Mouse (Mus musculus) liver, embryonic 14.5 days (tissue): Measurements from ENCODE around the gene Crybb1. TPM values are rescaled to one million over a fixed set of nuclear protein-coding genes. Genes with fewer than 3 reads are reported as not detected.
A peak's percentile ranks its signal among the peaks of the same experiment; 100 is the strongest.

Source experiments
- ATAC-seq: fragments of 200-750 bp; cut with Nextera tagmentation; 2 replicates; pipeline ENCODE4 v1.8.0; 2017; ENCODE audit warnings: moderate number of reproducible peaks, mild to moderate bottlenecking, moderate library complexity; ENCODE audit not compliant: insufficient read depth
- DNase-seq, 3 experiments: peaks; one replicate each; pipeline ENCODE4 v3.0.0-alpha.2; 2012 to 2013; ENCODE audit warnings: low read depth in 3 of 3, low spot score in 3 of 3
- H3K27ac ChIP-seq: fragments of 300-500 bp; sonication (generic); 2 replicates; pipeline ENCODE4 v1.5.1; 2014; ENCODE audit warnings: moderate library complexity, mild to moderate bottlenecking, control low read depth, inconsistent platforms
- H3K27me3 ChIP-seq: fragments of 300-500 bp; sonication (generic); 2 replicates; pipeline ENCODE4 v1.6.1; 2014; ENCODE audit warnings: mild to moderate bottlenecking, low read length, moderate library complexity; ENCODE audit not compliant: control insufficient read depth, insufficient read depth
- H3K36me3 ChIP-seq: fragments of 300-500 bp; sonication (generic); replicated peaks from 2 replicates; pipeline ENCODE4 v1.6.1; 2014; ENCODE audit warnings: low read depth; ENCODE audit not compliant: control insufficient read depth, insufficient read depth
- H3K4me1 ChIP-seq, 2 experiments: fragments of 200-500 bp in 1 of 2; fragments of 300-500 bp in 1 of 2; sonication (generic) in 1 of 2; replicated peaks; 2 replicates each; pipeline ENCODE4 v1.6.1; 2012 to 2014; ENCODE audit warnings: antibody characterized with exemption in 1 of 2, inconsistent platforms in 1 of 2, low read length in 1 of 2; ENCODE audit not compliant: control insufficient read depth in 2 of 2, insufficient read depth in 2 of 2
- H3K4me2 ChIP-seq: fragments of 300-500 bp; sonication (generic); 2 replicates; pipeline ENCODE4 v1.6.1; 2014; ENCODE audit warnings: low read depth, mild to moderate bottlenecking, control low read depth, moderate library complexity
- H3K4me3 ChIP-seq, 2 experiments: fragments of 200-500 bp in 1 of 2; fragments of 300-500 bp in 1 of 2; sonication (generic) in 1 of 2; 2 replicates each; pipeline ENCODE4 v1.5.1; 2012 to 2014; ENCODE audit warnings: low read depth in 2 of 2, low read length in 2 of 2, mild to moderate bottlenecking in 2 of 2, control low read depth in 1 of 2, inconsistent platforms in 1 of 2, moderate library complexity in 1 of 2; ENCODE audit not compliant: insufficient read depth in 1 of 2
- H3K9ac ChIP-seq: fragments of 300-500 bp; sonication (generic); replicated peaks from 2 replicates; pipeline ENCODE4 v1.6.1; 2014; ENCODE audit warnings: mild to moderate bottlenecking, control low read depth, moderate library complexity
- H3K9me3 ChIP-seq: fragments of 300-500 bp; sonication (generic); 2 replicates; pipeline ENCODE4 v1.6.1; 2016; ENCODE audit warnings: low read length, mixed read lengths; ENCODE audit not compliant: control insufficient read depth
- CTCF ChIP-seq: IDR thresholded peaks from 2 replicates; pipeline ENCODE4 v1.5.1; 2016; ENCODE audit warnings: antibody characterized with exemption, low read depth, control low read depth
- EP300 ChIP-seq: IDR thresholded peaks from 2 replicates; pipeline ENCODE4 v1.6.1; 2016; ENCODE audit warnings: antibody characterized with exemption, low read depth
- WGBS: fragments of 180-500 bp; shearing (Covaris S2); extraction: QIAGEN DNeasy Blood & Tissue Kit; methylation state at CpG from one replicate; pipeline ENCODE4 v1.1.7; 2014; ENCODE audit not compliant: insufficient replicate concordance; 5-methylcytosine and 5-hydroxymethylcytosine counted together
- polyA plus RNA-seq, 2 experiments: library from polyadenylated mRNA; depleted of rRNA in 1 of 2; stranded (reverse) in 1 of 2; unstranded in 1 of 2; fragments of >200 nt; fragmentation: Nextera tagmentation in 1 of 2; extraction: Ambion mirVana in 1 of 2; gene quantifications; 2 replicates each; pipeline versions ENCODE4 v1.2.1 to v1.2.3; 2012 to 2014

The Crybb1 gene
- polyA plus RNA-seq, 2 experiments, result 0.24 TPM; not detected in 1

- H3K4me2 ChIP-seq, result no peak overlapping the region
- 73% methylated on average over 2 of the region's 2 CpGs for WGBS
- no peaks in the 10 kb centered on the region for H3K9me3 ChIP-seq
- ATAC-seq, result no peak; the same call in 1 of the 2 replicates
- H3K4me3 ChIP-seq, result no peak overlapping the region
- H3K9ac ChIP-seq, result 0 out of 2 replicates have a peak overlapping the region, but pooled peaks have one; percentile 18
- DNase-seq, result no peak
- no peak overlapping the region for H3K27ac ChIP-seq
- H3K4me1 ChIP-seq, result peaks cover 7 to 46% of the 10 kb centered on the region in 2 experiments; a peak in 3 of 4 replicates
- TF ChIP-seq CTCF (no peak), EP300 (no peak)
- H3K36me3 ChIP-seq, result no peaks in the 10 kb centered on the region
- no peaks in the 10 kb centered on the region for H3K27me3 ChIP-seq
Measured at GRCm38 (mm10) chr5:112287652-112288051, 32.0 kb downstream of the Crybb1 start.

GRCm38 (mm10) chr5:112288193-112289141 is 32.9 kb downstream of the Crybb1 start:
- TF ChIP-seq CTCF, result no peak
- TF ChIP-seq EP300, result no peak
- H3K4me1 ChIP-seq, result peaks cover 7 to 40% of the 10 kb centered on the region in 2 experiments; a peak in 3 of 4 replicates
- no peak overlapping the region for H3K4me2 ChIP-seq
- 57% methylated on average over 9 of the region's 9 CpGs for WGBS
- no peak overlapping the region for H3K4me3 ChIP-seq
- H3K36me3 ChIP-seq, result no peaks in the 10 kb centered on the region
- H3K27ac ChIP-seq, result no peak overlapping the region
- no peaks in the 10 kb centered on the region for H3K9me3 ChIP-seq
- H3K9ac ChIP-seq, result no peak overlapping the region
- ATAC-seq (no peak), DNase-seq (no peak)
- no peaks in the 10 kb centered on the region for H3K27me3 ChIP-seq

- Histone ChIP-seq H3K9ac (no peak overlapping the region), H3K27me3 (no peaks in the 10 kb centered on the region), H3K27ac (no peak overlapping the region), H3K4me3 (no peak overlapping the region), H3K4me1 (peaks cover 5 to 39% of the 10 kb centered on the region in 2 experiments; a peak in 3 of 4 replicates), H3K36me3 (no peaks in the 10 kb centered on the region), H3K4me2 (no peak overlapping the region), H3K9me3 (no peaks in the 10 kb centered on the region)
- DNase-seq (no peak), ATAC-seq (no peak)
- TF ChIP-seq EP300 (no peak), CTCF (no peak)
- 75% methylated on average over 8 of the region's 8 CpGs for WGBS
Measured at GRCm38 (mm10) chr5:112289236-112289635, 33.6 kb downstream of the Crybb1 start.

- ATAC-seq (no peak), DNase-seq (no peak)
- no peak overlapping the region for H3K4me3 ChIP-seq
- no peak overlapping the region for H3K9ac ChIP-seq
- no peak overlapping the region for H3K27ac ChIP-seq
- H3K36me3 ChIP-seq, result no peaks in the 10 kb centered on the region
- H3K9me3 ChIP-seq, result no peaks in the 10 kb centered on the region
- TF ChIP-seq CTCF, result no peak
- TF ChIP-seq EP300, result no peak
- no peaks in the 10 kb centered on the region for H3K27me3 ChIP-seq
- H3K4me1 ChIP-seq, result peaks cover 8 to 44% of the 10 kb centered on the region in 2 experiments
- H3K4me2 ChIP-seq, result no peak overlapping the region
- 69% methylated on average over 16 of the region's 16 CpGs for WGBS
Measured at GRCm38 (mm10) chr5:112289819-112290535, 34.4 kb downstream of the Crybb1 start.

GRCm38 (mm10) chr5:112290536-112290880 is 34.9 kb downstream of the Crybb1 start:
- H3K4me1 ChIP-seq, result peaks cover 12 to 47% of the 10 kb centered on the region in 2 experiments
- H3K27me3 ChIP-seq, result no peaks in the 10 kb centered on the region
- H3K9ac ChIP-seq, result no peak overlapping the region
- no peak for ATAC-seq
- WGBS, result 82% methylated on average over 8 of the region's 8 CpGs
- no peak for TF ChIP-seq EP300
- no peak for TF ChIP-seq CTCF
- H3K9me3 ChIP-seq, result no peaks in the 10 kb centered on the region
- no peak for DNase-seq
- H3K36me3 ChIP-seq, result no peaks in the 10 kb centered on the region
- H3K4me2 ChIP-seq, result no peak overlapping the region
- H3K4me3 ChIP-seq, result no peak overlapping the region
- no peak overlapping the region for H3K27ac ChIP-seq
